Mouse (Mus musculus) embryonic facial prominence, embryonic 12.5 days (tissue): ENCODE results near the gene Fdxr. TPM values are rescaled to one million over a fixed set of nuclear protein-coding genes. Genes with fewer than 3 reads are reported as not detected.
A peak's percentile ranks its signal among the peaks of the same experiment; 100 is the strongest.

ENCODE experiments used
- ATAC-seq: fragments of 200-750 bp; cut with Nextera tagmentation; 2 replicates; pipeline ENCODE4 v1.8.0; 2017; ENCODE audit not compliant: insufficient number of reproducible peaks, insufficient read depth, low FRiP score, low TSS enrichment
- H3K27ac ChIP-seq: fragments of 300-500 bp; sonication (generic); 2 replicates; pipeline ENCODE4 v1.5.1; 2016; ENCODE audit warnings: mild to moderate bottlenecking
- H3K27me3 ChIP-seq: fragments of 300-500 bp; sonication (generic); 2 replicates; pipeline ENCODE4 v1.6.1; 2016; ENCODE audit warnings: mild to moderate bottlenecking, moderate library complexity
- H3K36me3 ChIP-seq: fragments of 300-500 bp; sonication (generic); 2 replicates; pipeline ENCODE4 v1.6.1; 2016; ENCODE audit warnings: mild to moderate bottlenecking
- H3K4me1 ChIP-seq: fragments of 300-500 bp; sonication (generic); 2 replicates; pipeline ENCODE4 v1.6.1; 2016
- H3K4me2 ChIP-seq: fragments of 300-500 bp; sonication (generic); replicated peaks from 2 replicates; pipeline ENCODE4 v1.6.1; 2016; ENCODE audit warnings: mild to moderate bottlenecking, moderate library complexity
- H3K4me3 ChIP-seq: fragments of 300-500 bp; sonication (generic); 2 replicates; pipeline ENCODE4 v1.5.1; 2016; ENCODE audit warnings: mild to moderate bottlenecking
- H3K9ac ChIP-seq: fragments of 300-500 bp; sonication (generic); 2 replicates; pipeline ENCODE4 v1.6.1; 2016; ENCODE audit warnings: mild to moderate bottlenecking, moderate library complexity
- H3K9me3 ChIP-seq: fragments of 300-500 bp; sonication (generic); 2 replicates; pipeline ENCODE4 v1.6.1; 2016; ENCODE audit warnings: mild to moderate bottlenecking, moderate library complexity
- WGBS: fragments of 180-500 bp; shearing (Covaris S2); methylation state at CpG from one replicate; pipeline ENCODE4 v1.1.7; 2016; 5-methylcytosine and 5-hydroxymethylcytosine counted together
- polyA plus RNA-seq: library from polyadenylated mRNA; unstranded; fragments of >200 nt; fragmentation: Nextera tagmentation; extraction: Ambion mirVana; gene quantifications from 2 replicates; pipeline ENCODE4 v1.2.1, GENCODE M21; 2016

The Fdxr gene
- polyA plus RNA-seq, 1 experiment from 2014 or later, result 14.6 TPM

- H3K27me3 ChIP-seq, result no peaks in the 10 kb centered on the region
Observed at GRCm38 (mm10) chr11:115275509-115275908, 1.3 kb downstream of the Fdxr start.

GRCm38 (mm10) chr11:115274771-115275170, 2.1 kb downstream of the Fdxr start:
- Histone ChIP-seq H3K27ac (no peak overlapping the region), H3K27me3 (0 out of 2 replicates have a peak, but pooled peaks cover 3% of the 10 kb centered on the region), H3K4me1 (peaks cover 22% of the 10 kb centered on the region), H3K4me3 (no peak overlapping the region), H3K9me3 (no peaks in the 10 kb centered on the region), H3K4me2 (no peak overlapping the region), H3K36me3 (no peaks in the 10 kb centered on the region), H3K9ac (no peak overlapping the region)
- ATAC-seq, result no peak
- 90% methylated on average over 6 of the region's 6 CpGs for WGBS

More at GRCm38 (mm10) chr11:115275509-115275908, 1.3 kb downstream of the Fdxr start:
- no peaks in the 10 kb centered on the region for H3K36me3 ChIP-seq
- H3K9me3 ChIP-seq, result no peaks in the 10 kb centered on the region
- WGBS, result 84% methylated on average over 6 of the region's 6 CpGs
- no peak overlapping the region for H3K27ac ChIP-seq
- H3K4me2 ChIP-seq, result peak overlapping the region; percentile 82
- ATAC-seq, result no peak
- no peak overlapping the region for H3K4me3 ChIP-seq
- H3K4me1 ChIP-seq, result peaks cover 19% of the 10 kb centered on the region
- peak overlapping the region; percentile 71 for H3K9ac ChIP-seq

GRCm38 (mm10) chr11:115274178-115274577, 2.7 kb downstream of the Fdxr start:
- ATAC-seq, result no peak
- H3K4me3 ChIP-seq, result no peak overlapping the region
- no peak overlapping the region for H3K4me2 ChIP-seq
- peaks cover 22% of the 10 kb centered on the region for H3K4me1 ChIP-seq
- H3K27ac ChIP-seq, result no peak overlapping the region
- H3K36me3 ChIP-seq, result peaks cover 4% of the 10 kb centered on the region; the same call in 1 of the 2 replicates
- no peaks in the 10 kb centered on the region for H3K9me3 ChIP-seq
- H3K9ac ChIP-seq, result no peak overlapping the region
- WGBS, result 82% methylated on average over 7 of the region's 7 CpGs
- H3K27me3 ChIP-seq, result peaks cover 8% of the 10 kb centered on the region

- H3K4me2 ChIP-seq, result no peak overlapping the region
- peaks cover 8% of the 10 kb centered on the region; the same call in 1 of the 2 replicates for H3K36me3 ChIP-seq
- H3K4me3 ChIP-seq, result no peak overlapping the region
- ATAC-seq, result no peak
- no peaks in the 10 kb centered on the region for H3K9me3 ChIP-seq
- H3K27ac ChIP-seq, result no peak overlapping the region
- 46% methylated on average over 7 of the region's 7 CpGs for WGBS
- peaks cover 13% of the 10 kb centered on the region for H3K27me3 ChIP-seq
- H3K4me1 ChIP-seq, result peaks cover 22% of the 10 kb centered on the region
- no peak overlapping the region for H3K9ac ChIP-seq
Observed at GRCm38 (mm10) chr11:115273735-115274134, 3.1 kb downstream of the Fdxr start.

GRCm38 (mm10) chr11:115272894-115273498, 3.9 kb downstream of the Fdxr start:
- H3K9me3 ChIP-seq, result no peaks in the 10 kb centered on the region
- H3K27ac ChIP-seq, result no peak overlapping the region
- peaks cover 15% of the 10 kb centered on the region; the same call in 1 of the 2 replicates for H3K36me3 ChIP-seq
- H3K9ac ChIP-seq, result no peak overlapping the region
- 79% methylated on average over 10 of the region's 10 CpGs for WGBS
- H3K4me3 ChIP-seq, result no peak overlapping the region
- H3K4me1 ChIP-seq, result peaks cover 20% of the 10 kb centered on the region
- H3K27me3 ChIP-seq, result peaks cover 20% of the 10 kb centered on the region
- ATAC-seq, result no peak
- no peak overlapping the region for H3K4me2 ChIP-seq

- Histone ChIP-seq H3K27me3 (peaks cover 35% of the 10 kb centered on the region), H3K36me3 (peaks cover 16% of the 10 kb centered on the region; the same call in 1 of the 2 replicates), H3K9ac (no peak overlapping the region), H3K4me2 (no peak overlapping the region), H3K9me3 (no peaks in the 10 kb centered on the region), H3K27ac (no peak overlapping the region), H3K4me1 (peaks cover 23% of the 10 kb centered on the region), H3K4me3 (no peak overlapping the region)
- no peak for ATAC-seq
- 70% methylated on average over 10 of the region's 10 CpGs for WGBS
Observed at GRCm38 (mm10) chr11:115271481-115271880, 5.4 kb downstream of the Fdxr start.

- no peaks in the 10 kb centered on the region for H3K9me3 ChIP-seq
- peaks cover 16% of the 10 kb centered on the region; the same call in 1 of the 2 replicates for H3K36me3 ChIP-seq
- H3K9ac ChIP-seq, result no peak overlapping the region
- H3K4me3 ChIP-seq, result no peak overlapping the region
- no peak overlapping the region for H3K27ac ChIP-seq
- peaks cover 39% of the 10 kb centered on the region for H3K27me3 ChIP-seq
- H3K4me1 ChIP-seq, result peaks cover 23% of the 10 kb centered on the region
- 77% methylated on average over 9 of the region's 9 CpGs for WGBS
- ATAC-seq, result no peak
- H3K4me2 ChIP-seq, result no peak overlapping the region
Observed at GRCm38 (mm10) chr11:115271052-115271451, 5.8 kb downstream of the Fdxr start.

- no peak for ATAC-seq
- Histone ChIP-seq H3K4me3 (no peak overlapping the region), H3K27me3 (peaks cover 47% of the 10 kb centered on the region), H3K4me1 (peaks cover 21% of the 10 kb centered on the region), H3K4me2 (no peak overlapping the region), H3K9ac (no peak overlapping the region), H3K36me3 (peaks cover 16% of the 10 kb centered on the region; the same call in 1 of the 2 replicates), H3K9me3 (no peaks in the 10 kb centered on the region), H3K27ac (no peak overlapping the region)
- 32% methylated on average over 19 of the region's 19 CpGs for WGBS
Observed at GRCm38 (mm10) chr11:115270148-115270861, 6.5 kb downstream of the Fdxr start.

- Histone ChIP-seq H3K27ac (no peak overlapping the region), H3K27me3 (peaks cover 55% of the 10 kb centered on the region), H3K9ac (no peak overlapping the region), H3K4me1 (peaks cover 24% of the 10 kb centered on the region), H3K4me3 (no peak overlapping the region), H3K9me3 (no peaks in the 10 kb centered on the region), H3K4me2 (no peak overlapping the region), H3K36me3 (peaks cover 16% of the 10 kb centered on the region; the same call in 1 of the 2 replicates)
- WGBS, result 85% methylated on average over 27 of the region's 27 CpGs
- ATAC-seq, result no peak
Observed at GRCm38 (mm10) chr11:115269330-115270066, 7.4 kb downstream of the Fdxr start.

GRCm38 (mm10) chr11:115267958-115268357, 8.9 kb downstream of the Fdxr start:
- Histone ChIP-seq H3K4me1 (peaks cover 24% of the 10 kb centered on the region), H3K9ac (no peak overlapping the region)
- WGBS, result 76% methylated on average over 11 of the region's 11 CpGs

GRCm38 (mm10) chr11:115267061-115267883, 9.6 kb downstream of the Fdxr start, which contains the start of gene Grin2c:
Grin2c (minus strand) TSS chr11:115267243.
- Histone ChIP-seq H3K4me1 (peaks cover 24% of the 10 kb centered on the region), H3K27me3 (peaks cover 77% of the 10 kb centered on the region), H3K4me3 (peak within 1 kb of the TSS; percentile 39), H3K9me3 (no peaks in the 10 kb centered on the region), H3K36me3 (peaks cover 16% of the 10 kb centered on the region; the same call in 1 of the 2 replicates), H3K4me2 (peak within 1 kb of the TSS; percentile 75), H3K27ac (no peak within 1 kb of the TSS), H3K9ac (peak within 1 kb of the TSS; percentile 48; the same call in 1 of the 2 replicates)
- WGBS, result 12% methylated on average over 16 of the region's 50 CpGs
- ATAC-seq, result no peak

More at GRCm38 (mm10) chr11:115267958-115268357, 8.9 kb downstream of the Fdxr start:
- Histone ChIP-seq H3K4me3 (no peak overlapping the region), H3K27me3 (peaks cover 70% of the 10 kb centered on the region), H3K27ac (no peak overlapping the region), H3K4me2 (no peak overlapping the region), H3K36me3 (peaks cover 16% of the 10 kb centered on the region; the same call in 1 of the 2 replicates), H3K9me3 (no peaks in the 10 kb centered on the region)
- ATAC-seq, result no peak
